Mouse (Mus musculus): ENCODE measurements at regions not wholly inside any gene's neighbourhood (a gene's known extent, or its start where the extent isn't known, plus 50 kb on each side); places are given as distances from the start of the nearest gene placed in this dataset.

GRCm38 (mm10) chr14:100437552-100437951 is 153.1 kb upstream of the Klf12 start:
- 92% methylated on average over 1 of the region's 1 CpGs for WGBS
- no peak for ATAC-seq (ENCODE audit: low FRiP score, low read depth)
- no peak overlapping the region for H3K4me2 ChIP-seq (replicated peaks; ENCODE audit: low read depth, low read length, severe bottlenecking)
- no peaks in the 10 kb centered on the region for H3K4me1 ChIP-seq (ENCODE audit: control insufficient read depth, insufficient read depth, low read length)
- no peak for DNase-seq (ENCODE audit: low spot score)
- H3K9ac ChIP-seq (ENCODE audit: low read depth, low read length, severe bottlenecking), result no peak overlapping the region
- H3K36me3 ChIP-seq (ENCODE audit: control insufficient read depth, insufficient read depth, low read length), result no peaks in the 10 kb centered on the region
- no peaks in the 10 kb centered on the region for H3K27me3 ChIP-seq (ENCODE audit: control insufficient read depth, insufficient read depth, low read length)
- H3K9me3 ChIP-seq (ENCODE audit: control insufficient read depth, low read length), result no peaks in the 10 kb centered on the region
- no peak for TF ChIP-seq POLR2A (IDR thresholded peaks at IDR 0.05; ENCODE audit: borderline replicate concordance, extremely low read depth, insufficient read depth, insufficient read length)
- no peak overlapping the region for H3K4me3 ChIP-seq (replicated peaks; ENCODE audit: low read length)
- H3K27ac ChIP-seq (replicated peaks; ENCODE audit: low read depth, low read length), result no peak overlapping the region

- no peak overlapping the region for H3K9ac ChIP-seq (ENCODE audit: low read depth, low read length, severe bottlenecking)
- WGBS, result 85% methylated on average over 4 of the region's 4 CpGs
- H3K9me3 ChIP-seq (ENCODE audit: control insufficient read depth, low read length), result no peaks in the 10 kb centered on the region
- H3K36me3 ChIP-seq (ENCODE audit: control insufficient read depth, insufficient read depth, low read length), result no peaks in the 10 kb centered on the region
- no peaks in the 10 kb centered on the region for H3K4me1 ChIP-seq (ENCODE audit: control insufficient read depth, insufficient read depth, low read length)
- ATAC-seq (ENCODE audit: low FRiP score, low read depth), result no peak
- DNase-seq (ENCODE audit: low spot score), result no peak
- no peaks in the 10 kb centered on the region for H3K27me3 ChIP-seq (ENCODE audit: control insufficient read depth, insufficient read depth, low read length)
- TF ChIP-seq POLR2A (IDR thresholded peaks at IDR 0.05; ENCODE audit: borderline replicate concordance, extremely low read depth, insufficient read depth, insufficient read length), result no peak
- no peak overlapping the region for H3K4me3 ChIP-seq (replicated peaks; ENCODE audit: low read length)
- H3K27ac ChIP-seq (replicated peaks; ENCODE audit: low read depth, low read length), result no peak overlapping the region
- no peak overlapping the region for H3K4me2 ChIP-seq (replicated peaks; ENCODE audit: low read depth, low read length, severe bottlenecking)
Observed at GRCm38 (mm10) chr14:100429662-100430061, 145.2 kb upstream of the Klf12 start.

- H3K27me3 ChIP-seq (ENCODE audit: control insufficient read depth, insufficient read depth, low read length), result no peaks in the 10 kb centered on the region
- H3K9ac ChIP-seq (ENCODE audit: low read depth, low read length, severe bottlenecking), result no peak overlapping the region
- H3K4me2 ChIP-seq (replicated peaks; ENCODE audit: low read depth, low read length, severe bottlenecking), result no peak overlapping the region
- DNase-seq (ENCODE audit: low spot score) (no peak), ATAC-seq (ENCODE audit: low FRiP score, low read depth) (no peak)
- H3K4me1 ChIP-seq (ENCODE audit: control insufficient read depth, insufficient read depth, low read length), result no peaks in the 10 kb centered on the region
- no peaks in the 10 kb centered on the region for H3K36me3 ChIP-seq (ENCODE audit: control insufficient read depth, insufficient read depth, low read length)
- no peaks in the 10 kb centered on the region for H3K9me3 ChIP-seq (ENCODE audit: control insufficient read depth, low read length)
- H3K27ac ChIP-seq (replicated peaks; ENCODE audit: low read depth, low read length), result no peak overlapping the region
- TF ChIP-seq POLR2A (IDR thresholded peaks at IDR 0.05; ENCODE audit: borderline replicate concordance, extremely low read depth, insufficient read depth, insufficient read length), result no peak
- no peak overlapping the region for H3K4me3 ChIP-seq (replicated peaks; ENCODE audit: low read length)
- WGBS, result 78% methylated on average over 7 of the region's 7 CpGs
Observed at GRCm38 (mm10) chr14:100426399-100426798, 141.9 kb upstream of the Klf12 start.

GRCm38 (mm10) chr14:100423790-100424189 is 139.3 kb upstream of the Klf12 start:
- no peak overlapping the region for H3K27ac ChIP-seq (replicated peaks; ENCODE audit: low read depth, low read length)
- no peak overlapping the region for H3K9ac ChIP-seq (ENCODE audit: low read depth, low read length, severe bottlenecking)
- no peak for ATAC-seq (ENCODE audit: low FRiP score, low read depth)
- no peak for DNase-seq (ENCODE audit: low spot score)
- no peaks in the 10 kb centered on the region for H3K36me3 ChIP-seq (ENCODE audit: control insufficient read depth, insufficient read depth, low read length)
- WGBS, result 56% methylated on average over 4 of the region's 4 CpGs
- no peak overlapping the region for H3K4me3 ChIP-seq (replicated peaks; ENCODE audit: low read length)
- no peak for TF ChIP-seq POLR2A (IDR thresholded peaks at IDR 0.05; ENCODE audit: borderline replicate concordance, extremely low read depth, insufficient read depth, insufficient read length)
- no peaks in the 10 kb centered on the region for H3K27me3 ChIP-seq (ENCODE audit: control insufficient read depth, insufficient read depth, low read length)
- no peaks in the 10 kb centered on the region for H3K9me3 ChIP-seq (ENCODE audit: control insufficient read depth, low read length)
- no peak overlapping the region for H3K4me2 ChIP-seq (replicated peaks; ENCODE audit: low read depth, low read length, severe bottlenecking)
- H3K4me1 ChIP-seq (ENCODE audit: control insufficient read depth, insufficient read depth, low read length), result no peaks in the 10 kb centered on the region

GRCm38 (mm10) chr14:100421666-100422065 is 137.2 kb upstream of the Klf12 start:
- no peaks in the 10 kb centered on the region for H3K9me3 ChIP-seq (ENCODE audit: control insufficient read depth, low read length)
- WGBS, result 89% methylated on average over 4 of the region's 4 CpGs
- DNase-seq (ENCODE audit: low spot score), result no peak

GRCm38 (mm10) chr14:100415099-100415498 is 130.6 kb upstream of the Klf12 start:
- WGBS, result 69% methylated on average over 4 of the region's 4 CpGs
- Histone ChIP-seq H3K27me3 (ENCODE audit: control insufficient read depth, insufficient read depth, low read length) (no peaks in the 10 kb centered on the region), H3K4me3 (replicated peaks; ENCODE audit: low read length) (no peak overlapping the region), H3K9me3 (ENCODE audit: control insufficient read depth, low read length) (no peaks in the 10 kb centered on the region), H3K27ac (replicated peaks; ENCODE audit: low read depth, low read length) (no peak overlapping the region), H3K4me1 (ENCODE audit: control insufficient read depth, insufficient read depth, low read length) (no peaks in the 10 kb centered on the region), H3K9ac (ENCODE audit: low read depth, low read length, severe bottlenecking) (no peak overlapping the region), H3K36me3 (ENCODE audit: control insufficient read depth, insufficient read depth, low read length) (no peaks in the 10 kb centered on the region), H3K4me2 (replicated peaks; ENCODE audit: low read depth, low read length, severe bottlenecking) (no peak overlapping the region)
- no peak for ATAC-seq (ENCODE audit: low FRiP score, low read depth)
- no peak for DNase-seq (ENCODE audit: low spot score)
- no peak for TF ChIP-seq POLR2A (IDR thresholded peaks at IDR 0.05; ENCODE audit: borderline replicate concordance, extremely low read depth, insufficient read depth, insufficient read length)

More at GRCm38 (mm10) chr14:100421666-100422065, 137.2 kb upstream of the Klf12 start:
- no peak overlapping the region for H3K9ac ChIP-seq (ENCODE audit: low read depth, low read length, severe bottlenecking)
- H3K27me3 ChIP-seq (ENCODE audit: control insufficient read depth, insufficient read depth, low read length), result no peaks in the 10 kb centered on the region
- H3K27ac ChIP-seq (replicated peaks; ENCODE audit: low read depth, low read length), result no peak overlapping the region
- no peaks in the 10 kb centered on the region for H3K36me3 ChIP-seq (ENCODE audit: control insufficient read depth, insufficient read depth, low read length)
- H3K4me2 ChIP-seq (replicated peaks; ENCODE audit: low read depth, low read length, severe bottlenecking), result no peak overlapping the region
- no peak for TF ChIP-seq POLR2A (IDR thresholded peaks at IDR 0.05; ENCODE audit: borderline replicate concordance, extremely low read depth, insufficient read depth, insufficient read length)
- ATAC-seq (ENCODE audit: low FRiP score, low read depth), result no peak
- H3K4me1 ChIP-seq (ENCODE audit: control insufficient read depth, insufficient read depth, low read length), result no peaks in the 10 kb centered on the region
- H3K4me3 ChIP-seq (replicated peaks; ENCODE audit: low read length), result no peak overlapping the region
